Mouse (Mus musculus) midbrain, embryonic 16.5 days (tissue): ENCODE measurements around the gene Auh. TPM values are rescaled to one million over a fixed set of nuclear protein-coding genes. Genes with fewer than 3 reads are reported as not detected.

ENCODE experiments used
- ATAC-seq: fragments of 200-750 bp; cut with Nextera tagmentation; 2 replicates; pipeline ENCODE4 v1.8.0; 2017; ENCODE audit warnings: moderate TSS enrichment
- H3K27ac ChIP-seq: fragments of 300-500 bp; sonication (generic); 2 replicates; pipeline ENCODE4 v1.5.1; 2014; ENCODE audit warnings: mild to moderate bottlenecking, low read length, mixed read lengths
- H3K27me3 ChIP-seq: fragments of 300-500 bp; sonication (generic); 2 replicates; pipeline ENCODE4 v1.6.1; 2014; ENCODE audit warnings: low read depth, low read length, mixed read lengths; ENCODE audit not compliant: control insufficient read depth, insufficient read depth
- H3K36me3 ChIP-seq: fragments of 300-500 bp; sonication (generic); 2 replicates; pipeline ENCODE4 v1.6.1; 2014; ENCODE audit warnings: mild to moderate bottlenecking, low read length, moderate library complexity, mixed read lengths; ENCODE audit not compliant: control insufficient read depth, insufficient read depth
- H3K4me1 ChIP-seq: fragments of 300-500 bp; sonication (generic); 2 replicates; pipeline ENCODE4 v1.6.1; 2014; ENCODE audit warnings: mild to moderate bottlenecking, low read length, mixed read lengths; ENCODE audit not compliant: control insufficient read depth, insufficient read depth
- H3K4me2 ChIP-seq: fragments of 300-500 bp; sonication (generic); 2 replicates; pipeline ENCODE4 v1.6.1; 2014; ENCODE audit warnings: mild to moderate bottlenecking, low read length, mixed read lengths
- H3K4me3 ChIP-seq: fragments of 300-500 bp; sonication (generic); 2 replicates; pipeline ENCODE4 v1.5.1; 2014; ENCODE audit warnings: low read depth, mild to moderate bottlenecking, low read length, moderate library complexity, mixed read lengths
- H3K9ac ChIP-seq: fragments of 300-500 bp; sonication (generic); 2 replicates; pipeline ENCODE4 v1.6.1; 2014; ENCODE audit warnings: low read depth, low read length, mixed read lengths
- H3K9me3 ChIP-seq: fragments of 300-500 bp; sonication (generic); replicated peaks from 2 replicates; pipeline ENCODE4 v1.6.1; 2014; ENCODE audit warnings: mild to moderate bottlenecking, low read length, mixed read lengths; ENCODE audit not compliant: control insufficient read depth, poor library complexity, severe bottlenecking
- WGBS: fragments of 180-500 bp; shearing (Covaris S2); extraction: QIAGEN DNeasy Blood & Tissue Kit; methylation state at CpG from one replicate; pipeline ENCODE4 v1.1.7; 2014; 5-methylcytosine and 5-hydroxymethylcytosine counted together
- polyA plus RNA-seq: library from polyadenylated mRNA; unstranded; fragments of >200 nt; fragmentation: Nextera tagmentation; extraction: Ambion mirVana; gene quantifications from 2 replicates; pipeline ENCODE4 v1.2.1, GENCODE M21; 2015

The Auh gene
- polyA plus RNA-seq, 1 experiment from 2014 or later: 59.6 TPM

- no peak overlapping the region for H3K4me3 ChIP-seq
- no peaks in the 10 kb centered on the region for H3K9me3 ChIP-seq
- no peak overlapping the region for H3K4me2 ChIP-seq
- H3K9ac ChIP-seq: no peak overlapping the region
- H3K27me3 ChIP-seq: no peaks in the 10 kb centered on the region
- H3K27ac ChIP-seq: no peak overlapping the region
- no peaks in the 10 kb centered on the region; the same call in 1 of the 2 replicates for H3K4me1 ChIP-seq
- H3K36me3 ChIP-seq: peaks cover 4% of the 10 kb centered on the region
- WGBS: 69% methylated on average over 19 of the region's 19 CpGs
- ATAC-seq: no peak
Observed at GRCm38 (mm10) chr13:52914591-52915110, 14.8 kb downstream of the Auh start.

GRCm38 (mm10) chr13:52913926-52914325 is 15.6 kb downstream of the Auh start:
- WGBS: 73% methylated on average over 7 of the region's 7 CpGs
- H3K4me1 ChIP-seq: no peaks in the 10 kb centered on the region; the same call in 1 of the 2 replicates
- ATAC-seq: no peak
- H3K27me3 ChIP-seq: no peaks in the 10 kb centered on the region
- H3K9ac ChIP-seq: no peak overlapping the region
- H3K27ac ChIP-seq: no peak overlapping the region
- H3K4me2 ChIP-seq: no peak overlapping the region
- H3K9me3 ChIP-seq: no peaks in the 10 kb centered on the region
- peaks cover 4% of the 10 kb centered on the region for H3K36me3 ChIP-seq
- no peak overlapping the region for H3K4me3 ChIP-seq

GRCm38 (mm10) chr13:52912495-52912894 is 17.0 kb downstream of the Auh start:
- Histone ChIP-seq H3K27ac (no peak overlapping the region), H3K9me3 (no peaks in the 10 kb centered on the region), H3K36me3 (peaks cover 7% of the 10 kb centered on the region), H3K27me3 (no peaks in the 10 kb centered on the region), H3K9ac (no peak overlapping the region), H3K4me3 (no peak overlapping the region), H3K4me2 (no peak overlapping the region), H3K4me1 (no peaks in the 10 kb centered on the region; the same call in 1 of the 2 replicates)
- no peak for ATAC-seq
- WGBS: 85% methylated on average over 8 of the region's 8 CpGs

GRCm38 (mm10) chr13:52911259-52911658 is 18.2 kb downstream of the Auh start:
- whole genome bisulfite sequencing: 45% methylated on average over 4 of the region's 4 CpGs
- Histone ChIP-seq H3K27ac (no peak overlapping the region), H3K4me3 (no peak overlapping the region), H3K27me3 (no peaks in the 10 kb centered on the region), H3K4me2 (no peak overlapping the region), H3K36me3 (peaks cover 15% of the 10 kb centered on the region), H3K9ac (no peak overlapping the region), H3K9me3 (no peaks in the 10 kb centered on the region), H3K4me1 (no peaks in the 10 kb centered on the region; the same call in 1 of the 2 replicates)
- no peak for ATAC-seq

- H3K27ac ChIP-seq: no peak overlapping the region
- no peaks in the 10 kb centered on the region for H3K27me3 ChIP-seq
- no peak overlapping the region for H3K4me2 ChIP-seq
- 89% methylated on average over 11 of the region's 11 CpGs for WGBS
- peaks cover 15% of the 10 kb centered on the region for H3K36me3 ChIP-seq
- no peak overlapping the region for H3K4me3 ChIP-seq
- H3K9me3 ChIP-seq: no peaks in the 10 kb centered on the region
- H3K4me1 ChIP-seq: peaks cover 6% of the 10 kb centered on the region; the same call in 1 of the 2 replicates
- no peak overlapping the region for H3K9ac ChIP-seq
- no peak for ATAC-seq
Observed at GRCm38 (mm10) chr13:52906296-52906695, 23.2 kb downstream of the Auh start.

- Histone ChIP-seq H3K36me3 (peaks cover 11% of the 10 kb centered on the region), H3K27ac (no peak overlapping the region), H3K4me1 (peaks cover 6% of the 10 kb centered on the region; the same call in 1 of the 2 replicates), H3K27me3 (no peaks in the 10 kb centered on the region), H3K4me2 (no peak overlapping the region), H3K9me3 (no peaks in the 10 kb centered on the region), H3K9ac (no peak overlapping the region), H3K4me3 (no peak overlapping the region)
- WGBS: 48% methylated on average over 6 of the region's 6 CpGs
- ATAC-seq: 0 out of 2 replicates have a peak, but pooled peaks have one; percentile 22
Observed at GRCm38 (mm10) chr13:52904175-52904574, 25.3 kb downstream of the Auh start.

- Histone ChIP-seq H3K9me3 (no peaks in the 10 kb centered on the region), H3K4me3 (no peak overlapping the region), H3K9ac (no peak overlapping the region), H3K27ac (no peak overlapping the region), H3K4me2 (no peak overlapping the region), H3K36me3 (peaks cover 10% of the 10 kb centered on the region), H3K4me1 (peaks cover 6% of the 10 kb centered on the region; the same call in 1 of the 2 replicates), H3K27me3 (no peaks in the 10 kb centered on the region)
- ATAC-seq: no peak
- WGBS: 28% methylated on average over 10 of the region's 10 CpGs
Observed at GRCm38 (mm10) chr13:52903767-52904166, 25.7 kb downstream of the Auh start.

- H3K27ac ChIP-seq: no peak overlapping the region
- no peaks in the 10 kb centered on the region for H3K9me3 ChIP-seq
- 90% methylated on average over 8 of the region's 8 CpGs for WGBS
- ATAC-seq: no peak; the same call in 1 of the 2 replicates
- H3K36me3 ChIP-seq: peaks cover 7% of the 10 kb centered on the region
- no peak overlapping the region for H3K9ac ChIP-seq
- no peak overlapping the region for H3K4me3 ChIP-seq
- H3K4me1 ChIP-seq: peaks cover 6% of the 10 kb centered on the region; the same call in 1 of the 2 replicates
- H3K4me2 ChIP-seq: no peak overlapping the region
- H3K27me3 ChIP-seq: no peaks in the 10 kb centered on the region
Observed at GRCm38 (mm10) chr13:52902517-52902916, 27.0 kb downstream of the Auh start.

- no peaks in the 10 kb centered on the region for H3K9me3 ChIP-seq
- H3K36me3 ChIP-seq: no peaks in the 10 kb centered on the region
- H3K4me1 ChIP-seq: peaks cover 6% of the 10 kb centered on the region; the same call in 1 of the 2 replicates
- H3K27me3 ChIP-seq: no peaks in the 10 kb centered on the region
- H3K27ac ChIP-seq: no peak overlapping the region
- H3K9ac ChIP-seq: no peak overlapping the region
- no peak overlapping the region for H3K4me2 ChIP-seq
- 87% methylated on average over 5 of the region's 5 CpGs for WGBS
- ATAC-seq: no peak
- no peak overlapping the region for H3K4me3 ChIP-seq
Observed at GRCm38 (mm10) chr13:52899664-52900063, 29.8 kb downstream of the Auh start.
